Mouse (Mus musculus) ES-CJ7 (cell line): ENCODE results near the gene Cacng2.

ENCODE experiments used
- DNase-seq: peaks from one replicate; pipeline ENCODE4 v3.0.0; 2011; ENCODE audit warnings: low read depth, low spot score

The Cacng2 gene

GRCm38 (mm10) chr15:77952921-77953320 is 166.9 kb downstream of the Cacng2 start:
- DNase-seq, result no peak

GRCm38 (mm10) chr15:77949061-77949460 is 170.8 kb downstream of the Cacng2 start:
- no peak for DNase-seq

DNA sequence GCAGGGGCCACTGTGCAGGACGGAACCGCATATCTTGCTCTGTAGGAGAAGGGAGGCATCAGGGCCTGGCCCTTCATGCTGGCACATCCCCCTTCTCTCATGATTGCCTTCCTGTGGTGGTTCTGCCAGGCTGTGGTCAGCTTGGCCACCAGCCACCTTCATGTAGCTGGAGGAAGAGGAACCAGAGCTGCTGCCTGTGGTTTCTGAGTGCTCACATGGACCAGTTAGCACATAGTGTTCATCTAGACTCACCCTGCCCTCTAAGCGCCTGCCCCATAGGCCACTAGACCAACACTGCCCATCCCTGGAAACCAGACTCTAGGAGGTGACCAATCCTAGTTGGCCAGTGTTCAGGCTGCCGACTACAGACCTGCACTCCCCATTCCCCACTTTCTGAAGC is 174.1 kb downstream of the Cacng2 start:
- DNase-seq, result no peak
